Mouse (Mus musculus) limb, embryonic 14.5 days (tissue): ENCODE data around the gene Prdx5. TPM values are rescaled to one million over a fixed set of nuclear protein-coding genes. Genes with fewer than 3 reads are reported as not detected.

Experiments used
- ATAC-seq: fragments of 200-750 bp; cut with Nextera tagmentation; 2 replicates; pipeline ENCODE4 v1.8.0; 2017; ENCODE audit warnings: low read depth, moderate number of reproducible peaks, moderate TSS enrichment; ENCODE audit not compliant: low FRiP score
- DNase-seq: peaks from one replicate; pipeline ENCODE4 v3.0.0-alpha.2; 2015; ENCODE audit warnings: low spot score
- H3K27ac ChIP-seq: fragments of 300-500 bp; sonication (generic); replicated peaks from 2 replicates; pipeline ENCODE4 v1.5.1; 2014; ENCODE audit warnings: low read depth, mild to moderate bottlenecking, low read length, moderate library complexity, mixed read lengths
- H3K27me3 ChIP-seq: fragments of 300-500 bp; sonication (generic); 2 replicates; pipeline ENCODE4 v1.6.1; 2014; ENCODE audit warnings: low read length, mixed read lengths; ENCODE audit not compliant: control insufficient read depth, insufficient read depth
- H3K36me3 ChIP-seq: fragments of 300-500 bp; sonication (generic); 2 replicates; pipeline ENCODE4 v1.6.1; 2014; ENCODE audit warnings: mild to moderate bottlenecking, low read length, moderate library complexity, mixed read lengths; ENCODE audit not compliant: control insufficient read depth, insufficient read depth
- H3K4me1 ChIP-seq: fragments of 300-500 bp; sonication (generic); 2 replicates; pipeline ENCODE4 v1.6.1; 2014; ENCODE audit warnings: antibody characterized with exemption, low read length, mixed read lengths; ENCODE audit not compliant: control insufficient read depth, insufficient read depth
- H3K4me2 ChIP-seq: fragments of 300-500 bp; sonication (generic); replicated peaks from 2 replicates; pipeline ENCODE4 v1.6.1; 2014; ENCODE audit warnings: low read depth, mild to moderate bottlenecking, low read length, moderate library complexity; ENCODE audit not compliant: severe bottlenecking
- H3K4me3 ChIP-seq: fragments of 300-500 bp; sonication (generic); replicated peaks from 2 replicates; pipeline ENCODE4 v1.5.1; 2014; ENCODE audit warnings: low read length
- H3K9ac ChIP-seq: fragments of 300-500 bp; sonication (generic); 2 replicates; pipeline ENCODE4 v1.6.1; 2014; ENCODE audit warnings: mild to moderate bottlenecking, low read depth, low read length, moderate library complexity; ENCODE audit not compliant: severe bottlenecking
- H3K9me3 ChIP-seq: fragments of 300-500 bp; sonication (generic); 2 replicates; pipeline ENCODE4 v1.6.1; 2016; ENCODE audit warnings: low read length; ENCODE audit not compliant: control insufficient read depth
- POLR2A ChIP-seq: fragments of 200-500 bp; IDR thresholded peaks from 2 replicates; pipeline ENCODE4 v1.8.0; 2012; ENCODE audit warnings: inconsistent platforms, mild to moderate bottlenecking, moderate library complexity, borderline replicate concordance; ENCODE audit not compliant: insufficient read depth, insufficient read length; ENCODE audit errors: extremely low read depth
- WGBS: fragments of 180-500 bp; shearing (Covaris S2); extraction: QIAGEN DNeasy Blood & Tissue Kit; methylation state at CpG from one replicate; pipeline ENCODE4 v1.1.7; 2014; 5-methylcytosine and 5-hydroxymethylcytosine counted together
- polyA plus RNA-seq, 2 experiments: library from polyadenylated mRNA; depleted of rRNA in 1 of 2; stranded (reverse) in 1 of 2; unstranded in 1 of 2; fragments of >200 nt; fragmentation: Nextera tagmentation in 1 of 2; extraction: Ambion mirVana in 1 of 2; gene quantifications; 2 replicates each; pipeline versions ENCODE4 v1.2.1 to v1.2.3; 2012 to 2014

Prdx5 gene
- polyA plus RNA-seq, 2 experiments = 173 to 269 TPM

DNA sequence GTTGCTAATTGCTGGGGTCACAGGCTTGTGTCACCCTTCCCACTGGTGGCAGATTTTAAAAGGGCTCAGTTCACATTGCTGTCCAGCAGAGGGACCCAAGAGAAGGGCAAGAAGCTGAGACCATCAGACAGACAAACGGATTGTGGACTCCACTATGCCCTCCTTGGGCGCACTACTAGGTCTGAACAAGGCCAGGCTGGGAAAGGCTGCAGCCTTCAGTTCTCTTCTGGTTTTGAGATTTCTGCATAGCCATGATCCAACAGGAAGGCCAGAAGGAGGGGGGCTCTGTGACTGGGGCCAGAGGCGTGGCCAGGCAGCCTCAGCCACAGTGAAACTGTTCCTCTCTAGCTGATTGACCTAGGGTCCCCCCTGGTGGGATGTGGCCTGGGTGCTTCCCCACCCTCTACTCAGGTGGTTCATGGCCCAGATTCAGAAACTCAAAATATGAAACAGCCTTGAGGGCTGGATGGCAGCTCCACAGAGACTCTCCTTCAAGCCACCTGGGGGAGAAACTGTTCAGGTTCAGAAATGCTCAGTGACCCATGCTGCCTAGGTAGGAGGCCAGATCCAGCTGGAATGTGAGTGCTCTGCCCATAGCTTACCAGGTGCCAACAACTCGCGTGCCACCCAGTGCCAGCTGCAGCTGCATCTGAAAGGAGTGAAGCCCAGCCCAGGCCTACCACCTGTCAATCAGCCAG lies 38.2 kb downstream of the Prdx5 start:
- no peak for DNase-seq
- Histone ChIP-seq H3K9ac (no peak overlapping the region), H3K36me3 (no peaks in the 10 kb centered on the region), H3K4me2 (no peak overlapping the region), H3K9me3 (no peaks in the 10 kb centered on the region), H3K4me3 (no peak overlapping the region), H3K27me3 (no peaks in the 10 kb centered on the region), H3K27ac (no peak overlapping the region), H3K4me1 (no peaks in the 10 kb centered on the region)
- WGBS = 56% methylated on average over 5 of the region's 5 CpGs
- no peak for ATAC-seq
- no peak for TF ChIP-seq POLR2A

DNA sequence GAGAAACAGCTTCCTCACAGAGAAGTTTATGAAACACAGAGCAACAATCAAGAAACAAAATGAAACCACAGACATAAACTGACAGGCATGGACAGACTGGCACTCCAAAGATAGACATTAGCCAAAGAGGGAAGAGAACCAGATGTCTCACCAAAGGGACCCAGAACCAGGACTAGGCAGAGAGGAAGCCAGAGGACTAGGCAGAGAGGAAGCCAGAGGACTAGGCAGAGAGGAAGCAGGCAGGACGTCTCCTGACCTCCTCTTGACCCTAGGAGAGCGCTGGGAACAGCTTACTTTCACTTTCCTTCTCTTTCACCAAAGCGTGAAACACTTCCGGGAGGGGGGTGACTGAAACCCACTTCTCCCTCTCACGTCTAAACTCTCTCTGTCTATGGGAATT lies 40.6 kb downstream of the Prdx5 start:
- Histone ChIP-seq H3K27ac (no peak overlapping the region), H3K27me3 (no peaks in the 10 kb centered on the region), H3K4me3 (no peak overlapping the region), H3K4me1 (no peaks in the 10 kb centered on the region), H3K4me2 (peak overlapping the region; percentile 25), H3K9ac (no peak overlapping the region; the same call in 1 of the 2 replicates), H3K9me3 (no peaks in the 10 kb centered on the region), H3K36me3 (no peaks in the 10 kb centered on the region)
- DNase-seq (peak; percentile 49), ATAC-seq (no peak)
- 8% methylated on average over 5 of the region's 5 CpGs for WGBS
- TF ChIP-seq POLR2A = no peak

DNA sequence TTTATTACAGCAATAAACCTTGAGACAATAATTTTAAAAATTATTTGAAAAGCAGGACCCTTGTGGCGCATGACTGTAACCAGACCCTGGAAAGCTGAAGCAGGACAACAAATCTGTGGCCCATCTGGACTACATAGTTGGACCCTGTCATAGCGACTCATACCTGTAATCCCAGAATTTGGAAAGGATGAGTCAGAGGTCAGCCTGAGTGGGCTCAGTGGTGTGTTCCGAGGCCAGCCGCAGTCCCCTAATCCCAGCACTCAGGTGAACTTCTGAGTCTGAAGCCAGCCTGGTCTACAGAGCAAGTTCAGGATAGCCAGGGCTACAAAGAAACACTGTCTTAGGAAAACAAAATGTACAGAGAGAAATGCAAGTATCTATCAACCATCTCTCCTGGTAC lies 48.5 kb downstream of the Prdx5 start:
- Histone ChIP-seq H3K27ac (no peak overlapping the region), H3K9ac (no peak overlapping the region), H3K36me3 (no peaks in the 10 kb centered on the region), H3K4me2 (no peak overlapping the region), H3K4me3 (no peak overlapping the region), H3K4me1 (no peaks in the 10 kb centered on the region), H3K27me3 (no peaks in the 10 kb centered on the region), H3K9me3 (no peaks in the 10 kb centered on the region)
- TF ChIP-seq POLR2A = no peak
- DNase-seq (no peak), ATAC-seq (no peak)
- 79% methylated on average over 4 of the region's 4 CpGs for WGBS

DNA sequence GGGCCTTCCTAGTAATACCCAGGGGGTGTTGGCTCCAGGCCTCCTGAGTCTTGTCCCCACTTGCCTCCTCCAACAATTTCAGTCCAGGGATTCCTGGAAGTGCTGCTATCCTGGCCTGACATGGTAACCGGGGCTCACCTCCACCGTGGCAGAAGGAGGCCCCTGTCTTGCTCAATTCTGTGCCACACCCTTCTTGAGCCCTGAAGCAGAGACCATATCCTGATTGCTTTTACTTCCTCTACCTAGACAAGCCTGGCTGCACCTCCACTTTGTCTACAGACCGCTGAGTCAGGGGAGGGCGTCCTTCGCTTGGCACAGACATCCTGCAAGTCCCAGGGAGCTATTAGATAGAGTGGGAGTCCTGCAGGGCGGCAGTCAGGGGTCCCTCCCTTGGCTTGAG lies 49.2 kb downstream of the Prdx5 start:
- DNase-seq = no peak
- H3K9me3 ChIP-seq = no peaks in the 10 kb centered on the region
- H3K4me3 ChIP-seq = no peak overlapping the region
- no peak for TF ChIP-seq POLR2A
- H3K9ac ChIP-seq = no peak overlapping the region
- H3K27me3 ChIP-seq = no peaks in the 10 kb centered on the region
- H3K27ac ChIP-seq = no peak overlapping the region
- H3K4me2 ChIP-seq = no peak overlapping the region
- H3K36me3 ChIP-seq = no peaks in the 10 kb centered on the region
- no peaks in the 10 kb centered on the region for H3K4me1 ChIP-seq
- ATAC-seq = no peak
- 87% methylated on average over 6 of the region's 6 CpGs for WGBS

DNA sequence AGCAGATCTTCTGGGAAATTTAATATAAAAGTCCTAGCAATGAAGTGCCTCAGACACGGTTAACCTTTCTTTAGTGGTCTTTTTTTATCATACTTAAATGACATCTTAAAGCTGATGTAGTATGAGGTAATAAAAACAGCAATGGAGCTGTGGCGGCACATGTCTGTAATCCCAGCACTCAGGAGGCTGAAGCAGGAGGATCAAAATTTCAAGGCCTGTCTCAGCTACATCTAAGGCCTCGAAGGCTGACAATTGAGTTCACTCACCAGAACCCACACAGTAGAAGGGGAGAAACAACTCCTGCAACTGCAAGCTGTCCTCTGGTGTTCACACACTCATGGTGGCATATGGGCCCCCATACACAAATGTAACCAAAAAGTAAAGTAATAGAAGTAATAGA lies 49.9 kb downstream of the Prdx5 start:
- whole genome bisulfite sequencing = 78% methylated on average over 3 of the region's 3 CpGs
- Histone ChIP-seq H3K27ac (no peak overlapping the region), H3K36me3 (no peaks in the 10 kb centered on the region), H3K4me3 (no peak overlapping the region), H3K27me3 (no peaks in the 10 kb centered on the region), H3K9me3 (no peaks in the 10 kb centered on the region), H3K4me1 (no peaks in the 10 kb centered on the region), H3K9ac (no peak overlapping the region), H3K4me2 (no peak overlapping the region)
- DNase-seq (no peak), ATAC-seq (no peak)
- TF ChIP-seq POLR2A = no peak
